Mouse (Mus musculus): ENCODE data around the gene Mgrn1. TPM values are rescaled to one million over a fixed set of nuclear protein-coding genes. Genes with fewer than 3 reads are reported as not detected.

Gene Mgrn1
- polyA plus RNA-seq (2014; fragmentation: Illumina TruSeq; extraction: RNeasy Lipid Tissue Mini Kit (QIAGEN cat#74804); ENCODE audit: low read depth, low replicate concordance) = 2.8 TPM

GRCm38 (mm10) chr16:4885760-4886689 lies at the start of gene Mgrn1:
TSS of gene Mgrn1 (plus strand) at chr16:4886249.

GRCm38 (mm10) chr16:4880136-4880825 lies 5.8 kb upstream of the Mgrn1 start, which contains the start of gene Ubald1:
TSS of gene Ubald1 (minus strand) at chr16:4880315.

GRCm38 (mm10) chr16:4938461-4938860 lies 52.4 kb downstream of the Mgrn1 start, which contains the start of gene Nudt16l1:
TSS of gene Nudt16l1 (plus strand) at chr16:4938761.

GRCm38 (mm10) chr16:4963797-4964709 lies 78.0 kb downstream of the Mgrn1 start, which contains the start of gene Anks3:
TSS of gene Anks3 (minus strand) at chr16:4964205.

Other genes starting within 250 kb of the Mgrn1 start
- gene Vasn, start 246.3 kb upstream of the Mgrn1 start, polyA plus RNA-seq (2014; fragmentation: Illumina TruSeq; extraction: RNeasy Lipid Tissue Mini Kit (QIAGEN cat#74804); ENCODE audit: low read depth, low replicate concordance) = 1.4 TPM
- gene Dnaja3, start 246.3 kb upstream of the Mgrn1 start, polyA plus RNA-seq (2014; fragmentation: Illumina TruSeq; extraction: RNeasy Lipid Tissue Mini Kit (QIAGEN cat#74804); ENCODE audit: low read depth, low replicate concordance) = 26.9 TPM
- gene Coro7, start 206.5 kb upstream of the Mgrn1 start, polyA plus RNA-seq (2014; fragmentation: Illumina TruSeq; extraction: RNeasy Lipid Tissue Mini Kit (QIAGEN cat#74804); ENCODE audit: low read depth, low replicate concordance) = 0.31 TPM
- 0.28 TPM for gene Nmral1, start 166.9 kb upstream of the Mgrn1 start, polyA plus RNA-seq (2014; fragmentation: Illumina TruSeq; extraction: RNeasy Lipid Tissue Mini Kit (QIAGEN cat#74804); ENCODE audit: low read depth, low replicate concordance)
- gene Hmox2, start 159.9 kb upstream of the Mgrn1 start, polyA plus RNA-seq (2014; fragmentation: Illumina TruSeq; extraction: RNeasy Lipid Tissue Mini Kit (QIAGEN cat#74804); ENCODE audit: low read depth, low replicate concordance) = 639 TPM
- gene Cdip1, start 96.0 kb upstream of the Mgrn1 start, polyA plus RNA-seq (2014; fragmentation: Illumina TruSeq; extraction: RNeasy Lipid Tissue Mini Kit (QIAGEN cat#74804); ENCODE audit: low read depth, low replicate concordance) = 26.2 TPM
- gene 4930562C15Rik, start 50.8 kb upstream of the Mgrn1 start, polyA plus RNA-seq (2014; fragmentation: Illumina TruSeq; extraction: RNeasy Lipid Tissue Mini Kit (QIAGEN cat#74804); ENCODE audit: low read depth, low replicate concordance) = 21.1 TPM
- 4.2 TPM for gene Ubald1, start 5.9 kb upstream of the Mgrn1 start, polyA plus RNA-seq (2014; fragmentation: Illumina TruSeq; extraction: RNeasy Lipid Tissue Mini Kit (QIAGEN cat#74804); ENCODE audit: low read depth, low replicate concordance)
- 5.9 TPM for gene Nudt16l1, start 52.5 kb downstream of the Mgrn1 start, polyA plus RNA-seq (2014; fragmentation: Illumina TruSeq; extraction: RNeasy Lipid Tissue Mini Kit (QIAGEN cat#74804); ENCODE audit: low read depth, low replicate concordance)
- 9.8 TPM for gene Anks3, start 78.0 kb downstream of the Mgrn1 start, polyA plus RNA-seq (2014; fragmentation: Illumina TruSeq; extraction: RNeasy Lipid Tissue Mini Kit (QIAGEN cat#74804); ENCODE audit: low read depth, low replicate concordance)
- gene Sept12, start 111.6 kb downstream of the Mgrn1 start, polyA plus RNA-seq (2014; fragmentation: Illumina TruSeq; extraction: RNeasy Lipid Tissue Mini Kit (QIAGEN cat#74804); ENCODE audit: low read depth, low replicate concordance) = 61.6 TPM
- not detected for gene Smim22, start 121.0 kb downstream of the Mgrn1 start, polyA plus RNA-seq (2014; fragmentation: Illumina TruSeq; extraction: RNeasy Lipid Tissue Mini Kit (QIAGEN cat#74804); ENCODE audit: low read depth, low replicate concordance)
- 3.5 TPM for gene Rogdi, start 127.3 kb downstream of the Mgrn1 start, polyA plus RNA-seq (2014; fragmentation: Illumina TruSeq; extraction: RNeasy Lipid Tissue Mini Kit (QIAGEN cat#74804); ENCODE audit: low read depth, low replicate concordance)
- 50.3 TPM for gene Glyr1, start 163.6 kb downstream of the Mgrn1 start, polyA plus RNA-seq (2014; fragmentation: Illumina TruSeq; extraction: RNeasy Lipid Tissue Mini Kit (QIAGEN cat#74804); ENCODE audit: low read depth, low replicate concordance)
- gene Ubn1, start 163.8 kb downstream of the Mgrn1 start, polyA plus RNA-seq (2014; fragmentation: Illumina TruSeq; extraction: RNeasy Lipid Tissue Mini Kit (QIAGEN cat#74804); ENCODE audit: low read depth, low replicate concordance) = 24.4 TPM
- 0.06 TPM for gene Ppl, start 246.2 kb downstream of the Mgrn1 start, polyA plus RNA-seq (2014; fragmentation: Illumina TruSeq; extraction: RNeasy Lipid Tissue Mini Kit (QIAGEN cat#74804); ENCODE audit: low read depth, low replicate concordance)